Mouse (Mus musculus): ENCODE measurements around the gene Defb36. TPM values are rescaled to one million over a fixed set of nuclear protein-coding genes. Genes with fewer than 3 reads are reported as not detected.

Defb36 gene
- polyA plus RNA-seq, 1 experiment from 2014 or later, result not detected

DNA sequence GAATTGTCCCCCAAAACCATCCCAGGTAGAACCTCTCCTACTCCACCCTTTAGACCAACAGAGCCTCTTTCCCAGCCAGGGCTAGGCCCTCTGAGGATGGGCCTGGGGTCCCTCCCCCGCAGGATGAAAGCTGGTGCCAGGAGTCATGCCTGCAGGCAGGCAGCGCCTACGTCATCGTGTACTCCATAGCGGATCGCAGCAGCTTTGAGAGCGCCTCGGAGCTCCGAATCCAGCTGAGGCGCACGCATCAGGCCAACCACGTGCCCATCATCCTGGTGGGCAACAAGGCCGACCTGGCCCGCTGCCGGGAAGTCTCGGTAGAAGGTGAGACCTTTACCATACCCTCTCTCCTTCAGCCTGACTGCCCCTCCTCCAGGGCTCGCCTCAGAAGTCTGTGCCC, 29.2 kb downstream of the Defb36 start:
- Histone ChIP-seq H3K27me3 (ENCODE audit: control insufficient read depth, insufficient read depth, low read length) (peaks cover under 1% of the 10 kb centered on the region), H3K4me3 (ENCODE audit: control insufficient read depth in 1 of 2, insufficient read depth in 1 of 2, low read depth in 1 of 2, low read length in 2 of 2) (peak overlapping the region; percentile 8 to 21; a peak in 2 of 4 replicates), H3K4me2 (ENCODE audit: low read length) (peak overlapping the region; percentile 61), H3K27ac (replicated peaks in 1 of 2; ENCODE audit: control insufficient read depth in 1 of 2, insufficient read depth in 1 of 2, low read depth in 2 of 2, low read length in 2 of 2) (peak overlapping the region; percentile 48 to 50), H3K36me3 (ENCODE audit: control insufficient read depth, insufficient read depth, low read length) (0 out of 2 replicates have a peak, but pooled peaks cover 4% of the 10 kb centered on the region), H3K9ac (ENCODE audit: low read length) (peak overlapping the region; percentile 58), H3K9me3 (ENCODE audit: control insufficient read depth, low read length) (no peaks in the 10 kb centered on the region), H3K4me1 (ENCODE audit: control insufficient read depth in 2 of 2, insufficient read depth in 2 of 2, low read length in 2 of 2) (peaks cover 25 to 31% of the 10 kb centered on the region in 2 experiments)
- peak; percentile 2; the same call in 1 of the 2 replicates for ATAC-seq (ENCODE audit: insufficient number of reproducible peaks, insufficient read depth, low FRiP score, low read depth)
- WGBS, result 19% methylated on average over 17 of the region's 17 CpGs

DNA sequence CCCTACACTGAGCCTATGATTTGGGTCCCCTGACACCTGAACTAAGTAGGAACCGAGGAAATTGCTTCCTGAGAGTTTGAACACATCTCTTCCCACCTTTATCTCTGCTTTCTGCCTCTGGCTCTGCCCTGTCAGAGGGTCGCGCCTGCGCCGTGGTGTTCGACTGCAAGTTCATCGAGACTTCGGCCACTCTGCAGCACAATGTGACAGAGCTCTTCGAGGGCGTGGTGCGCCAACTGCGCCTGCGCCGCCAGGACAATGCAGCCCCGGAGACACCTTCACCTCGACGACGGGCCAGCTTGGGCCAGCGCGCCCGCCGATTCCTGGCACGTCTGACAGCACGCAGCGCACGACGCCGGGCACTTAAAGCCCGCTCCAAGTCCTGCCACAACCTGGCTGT, 30.2 kb downstream of the Defb36 start:
- Histone ChIP-seq H3K27me3 (ENCODE audit: control insufficient read depth, insufficient read depth, low read length) (no peaks in the 10 kb centered on the region), H3K36me3 (ENCODE audit: control insufficient read depth, insufficient read depth, low read length) (0 out of 2 replicates have a peak, but pooled peaks cover 4% of the 10 kb centered on the region), H3K27ac (replicated peaks in 1 of 2; ENCODE audit: control insufficient read depth in 1 of 2, insufficient read depth in 1 of 2, low read depth in 2 of 2, low read length in 2 of 2) (peak overlapping the region in 1 of 2 experiments; percentile 87; a peak in 1 of 4 replicates), H3K4me2 (ENCODE audit: low read length) (no peak overlapping the region), H3K4me1 (ENCODE audit: control insufficient read depth in 2 of 2, insufficient read depth in 2 of 2, low read length in 2 of 2) (peaks cover 28 to 37% of the 10 kb centered on the region in 2 experiments), H3K4me3 (ENCODE audit: control insufficient read depth in 1 of 2, insufficient read depth in 1 of 2, low read depth in 1 of 2, low read length in 2 of 2) (no peak overlapping the region), H3K9me3 (ENCODE audit: control insufficient read depth, low read length) (no peaks in the 10 kb centered on the region), H3K9ac (ENCODE audit: low read length) (no peak overlapping the region)
- WGBS, result 55% methylated on average over 29 of the region's 29 CpGs
- ATAC-seq (ENCODE audit: insufficient number of reproducible peaks, insufficient read depth, low FRiP score, low read depth), result no peak

DNA sequence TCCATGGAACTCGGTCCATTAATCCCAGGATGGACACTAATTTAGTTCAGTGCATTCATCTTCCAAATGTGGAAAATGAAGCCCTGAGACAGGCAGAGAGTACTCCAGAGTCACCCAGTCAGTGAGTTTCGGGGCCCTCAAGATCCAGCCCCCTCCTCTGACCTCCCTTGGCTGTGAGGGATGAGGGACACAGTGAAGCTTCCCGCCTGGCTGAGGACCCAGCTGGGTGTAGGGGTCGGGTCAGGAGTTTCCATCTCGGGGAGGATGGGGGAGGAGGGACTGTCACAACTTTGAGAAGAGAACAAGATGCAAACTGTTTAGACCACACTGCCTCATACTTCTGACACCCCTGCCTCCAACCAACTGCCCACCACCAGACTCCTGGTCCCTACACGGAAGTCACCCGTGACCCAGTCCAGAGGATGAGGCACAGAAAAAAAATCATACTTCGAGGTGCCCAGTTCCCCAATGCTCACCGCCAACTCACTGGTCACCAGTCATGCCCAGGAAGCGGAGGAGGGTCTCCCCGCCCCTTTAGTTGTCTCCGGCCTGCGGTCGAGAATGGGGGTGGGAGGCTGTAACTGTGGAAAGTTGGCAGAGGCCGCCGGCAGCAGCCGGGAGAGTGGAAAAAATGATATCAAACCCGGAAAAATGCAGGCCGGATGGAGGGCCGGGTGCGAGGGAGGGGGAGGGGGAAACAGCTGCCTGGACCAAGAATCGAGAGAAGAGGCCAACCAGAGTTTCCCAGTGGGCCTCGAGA, 32.3 kb downstream of the Defb36 start:
- H3K36me3 ChIP-seq (ENCODE audit: control insufficient read depth, insufficient read depth, low read length), result 0 out of 2 replicates have a peak, but pooled peaks cover under 1% of the 10 kb centered on the region
- peak; percentile 62 for ATAC-seq (ENCODE audit: insufficient number of reproducible peaks, insufficient read depth, low FRiP score, low read depth)
- peak overlapping the region; percentile 87 to 93 for H3K27ac ChIP-seq (replicated peaks in 1 of 2; ENCODE audit: control insufficient read depth in 1 of 2, insufficient read depth in 1 of 2, low read depth in 2 of 2, low read length in 2 of 2)
- no peak overlapping the region for H3K4me3 ChIP-seq (ENCODE audit: control insufficient read depth in 1 of 2, insufficient read depth in 1 of 2, low read depth in 1 of 2, low read length in 2 of 2)
- no peak overlapping the region for H3K9ac ChIP-seq (ENCODE audit: low read length)
- 49% methylated on average over 23 of the region's 23 CpGs for WGBS
- H3K4me1 ChIP-seq (ENCODE audit: control insufficient read depth in 2 of 2, insufficient read depth in 2 of 2, low read length in 2 of 2), result peaks cover 35 to 37% of the 10 kb centered on the region in 2 experiments
- H3K4me2 ChIP-seq (ENCODE audit: low read length), result peak overlapping the region; percentile 19; the same call in 1 of the 2 replicates
- H3K27me3 ChIP-seq (ENCODE audit: control insufficient read depth, insufficient read depth, low read length), result no peaks in the 10 kb centered on the region
- H3K9me3 ChIP-seq (ENCODE audit: control insufficient read depth, low read length), result no peaks in the 10 kb centered on the region

DNA sequence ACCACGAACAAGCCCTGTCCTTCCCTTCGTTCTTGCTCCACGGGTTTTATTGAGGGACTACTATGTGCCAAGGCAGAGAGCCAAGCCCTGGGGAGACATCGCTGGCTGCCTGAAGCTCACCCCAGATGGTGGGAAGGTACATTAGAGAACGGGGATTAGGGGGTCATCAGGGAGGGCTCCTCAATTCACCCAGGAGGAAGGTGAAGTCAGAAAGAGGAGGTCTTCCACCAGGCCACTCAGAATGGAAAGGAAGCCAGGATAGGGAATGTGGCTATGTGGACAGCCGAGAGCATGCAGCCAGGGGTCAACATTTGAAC, 32.8 kb downstream of the Defb36 start:
- H3K36me3 ChIP-seq (ENCODE audit: control insufficient read depth, insufficient read depth, low read length), result no peaks in the 10 kb centered on the region
- no peak overlapping the region for H3K4me2 ChIP-seq (ENCODE audit: low read length)
- peaks cover 35 to 37% of the 10 kb centered on the region in 2 experiments for H3K4me1 ChIP-seq (ENCODE audit: control insufficient read depth in 2 of 2, insufficient read depth in 2 of 2, low read length in 2 of 2)
- peak overlapping the region; percentile 87 to 91 for H3K27ac ChIP-seq (replicated peaks in 1 of 2; ENCODE audit: control insufficient read depth in 1 of 2, insufficient read depth in 1 of 2, low read depth in 2 of 2, low read length in 2 of 2)
- WGBS, result 68% methylated on average over 6 of the region's 6 CpGs
- no peak for ATAC-seq (ENCODE audit: insufficient number of reproducible peaks, insufficient read depth, low FRiP score, low read depth)
- H3K9ac ChIP-seq (ENCODE audit: low read length), result no peak overlapping the region
- no peak overlapping the region for H3K4me3 ChIP-seq (ENCODE audit: control insufficient read depth in 1 of 2, insufficient read depth in 1 of 2, low read depth in 1 of 2, low read length in 2 of 2)
- no peaks in the 10 kb centered on the region for H3K9me3 ChIP-seq (ENCODE audit: control insufficient read depth, low read length)
- no peaks in the 10 kb centered on the region for H3K27me3 ChIP-seq (ENCODE audit: control insufficient read depth, insufficient read depth, low read length)

DNA sequence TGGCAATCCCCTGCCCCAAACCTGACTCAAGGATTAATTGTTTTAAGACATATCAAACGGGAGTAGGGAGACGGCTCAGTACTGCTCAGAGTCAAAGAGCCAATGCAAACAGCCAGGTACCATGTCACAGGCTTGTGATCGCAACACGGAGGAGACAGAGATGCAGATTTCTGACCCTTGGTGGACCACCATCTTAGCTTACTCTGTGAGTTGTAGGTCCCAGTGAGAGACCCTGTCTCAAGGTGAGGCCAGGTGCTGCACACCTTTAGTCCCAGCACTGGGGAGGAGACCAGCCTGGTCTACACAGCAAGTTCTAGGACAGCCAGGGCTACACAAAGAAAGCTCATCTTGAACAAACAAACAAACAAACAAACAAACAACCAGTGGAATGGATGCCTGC, 33.3 kb downstream of the Defb36 start:
- no peak for ATAC-seq (ENCODE audit: insufficient number of reproducible peaks, insufficient read depth, low FRiP score, low read depth)
- WGBS, result 85% methylated on average over 4 of the region's 4 CpGs
- Histone ChIP-seq H3K9ac (ENCODE audit: low read length) (no peak overlapping the region), H3K36me3 (ENCODE audit: control insufficient read depth, insufficient read depth, low read length) (no peaks in the 10 kb centered on the region), H3K4me3 (ENCODE audit: control insufficient read depth in 1 of 2, insufficient read depth in 1 of 2, low read depth in 1 of 2, low read length in 2 of 2) (no peak overlapping the region), H3K27ac (replicated peaks in 1 of 2; ENCODE audit: control insufficient read depth in 1 of 2, insufficient read depth in 1 of 2, low read depth in 2 of 2, low read length in 2 of 2) (peak overlapping the region; percentile 87 to 91), H3K9me3 (ENCODE audit: control insufficient read depth, low read length) (no peaks in the 10 kb centered on the region), H3K27me3 (ENCODE audit: control insufficient read depth, insufficient read depth, low read length) (no peaks in the 10 kb centered on the region), H3K4me1 (ENCODE audit: control insufficient read depth in 2 of 2, insufficient read depth in 2 of 2, low read length in 2 of 2) (peaks cover 32 to 37% of the 10 kb centered on the region in 2 experiments), H3K4me2 (ENCODE audit: low read length) (no peak overlapping the region)

DNA sequence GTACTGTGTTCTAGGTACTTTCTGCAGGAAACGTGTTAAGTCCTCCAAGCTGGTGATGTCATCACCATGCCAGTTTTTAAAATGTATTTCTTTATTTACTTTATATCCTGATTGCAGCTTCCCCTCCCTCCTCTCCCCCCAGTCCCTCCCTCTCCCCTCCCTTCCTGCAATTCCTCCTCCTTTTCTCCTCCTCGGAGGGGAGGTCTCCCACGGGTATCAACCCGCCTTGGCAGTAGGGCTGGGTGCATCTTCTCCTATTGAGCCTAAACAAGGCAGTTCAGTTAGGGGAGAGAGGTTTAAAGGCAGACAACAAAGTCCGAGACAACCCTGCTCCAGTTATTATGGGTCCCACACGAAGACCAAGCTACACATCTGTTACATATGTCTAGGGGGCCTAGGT, 34.7 kb downstream of the Defb36 start:
- H3K4me1 ChIP-seq (ENCODE audit: control insufficient read depth in 2 of 2, insufficient read depth in 2 of 2, low read length in 2 of 2), result peaks cover 22 to 26% of the 10 kb centered on the region in 2 experiments
- no peak overlapping the region for H3K9ac ChIP-seq (ENCODE audit: low read length)
- H3K4me3 ChIP-seq (ENCODE audit: control insufficient read depth in 1 of 2, insufficient read depth in 1 of 2, low read depth in 1 of 2, low read length in 2 of 2), result no peak overlapping the region
- no peaks in the 10 kb centered on the region for H3K27me3 ChIP-seq (ENCODE audit: control insufficient read depth, insufficient read depth, low read length)
- H3K9me3 ChIP-seq (ENCODE audit: control insufficient read depth, low read length), result no peaks in the 10 kb centered on the region
- 60% methylated on average over 6 of the region's 6 CpGs for WGBS
- no peak overlapping the region for H3K4me2 ChIP-seq (ENCODE audit: low read length)
- no peaks in the 10 kb centered on the region for H3K36me3 ChIP-seq (ENCODE audit: control insufficient read depth, insufficient read depth, low read length)
- ATAC-seq (ENCODE audit: insufficient number of reproducible peaks, insufficient read depth, low FRiP score, low read depth), result no peak
- peak overlapping the region; percentile 67 to 87 for H3K27ac ChIP-seq (replicated peaks in 1 of 2; ENCODE audit: control insufficient read depth in 1 of 2, insufficient read depth in 1 of 2, low read depth in 2 of 2, low read length in 2 of 2)

DNA sequence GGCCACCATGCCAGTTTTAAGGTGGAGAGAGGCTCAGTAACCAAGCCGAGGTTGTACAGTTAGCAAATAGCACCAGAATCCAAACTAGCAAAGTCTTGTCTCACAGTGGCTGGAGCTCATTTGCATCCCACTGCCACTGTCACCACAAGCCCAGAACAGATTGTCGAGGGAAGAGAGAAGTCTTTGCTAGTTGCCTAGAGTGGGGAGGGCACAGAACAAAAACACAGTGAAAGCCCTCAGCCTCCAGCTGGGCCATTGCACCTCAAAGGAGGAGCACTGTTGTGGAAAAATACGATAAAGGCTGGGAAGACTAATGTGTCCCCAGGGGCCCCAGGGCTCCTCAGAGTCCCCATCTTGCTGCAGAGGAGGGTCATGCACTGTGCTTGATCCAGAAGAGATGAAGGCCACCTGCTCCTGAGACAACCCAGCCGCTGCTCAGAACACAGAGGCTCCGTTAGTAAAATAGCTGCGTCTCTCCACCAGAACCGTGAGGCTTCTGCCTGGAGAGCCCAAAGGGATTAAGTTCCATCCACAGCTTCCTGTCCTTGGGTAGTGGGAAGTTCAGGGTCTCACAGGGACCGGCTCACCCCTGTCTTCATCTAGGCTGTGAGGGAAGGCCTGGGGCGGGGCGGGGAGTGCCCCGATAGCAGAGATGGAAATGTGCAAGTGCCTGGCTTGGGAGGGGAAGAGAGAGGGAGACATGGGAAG, 35.4 kb downstream of the Defb36 start:
- no peaks in the 10 kb centered on the region for H3K27me3 ChIP-seq (ENCODE audit: control insufficient read depth, insufficient read depth, low read length)
- H3K4me2 ChIP-seq (ENCODE audit: low read length), result no peak overlapping the region
- peak overlapping the region; percentile 67 to 87 for H3K27ac ChIP-seq (replicated peaks in 1 of 2; ENCODE audit: control insufficient read depth in 1 of 2, insufficient read depth in 1 of 2, low read depth in 2 of 2, low read length in 2 of 2)
- no peak overlapping the region for H3K9ac ChIP-seq (ENCODE audit: low read length)
- 14% methylated on average over 11 of the region's 11 CpGs for WGBS
- H3K4me3 ChIP-seq (ENCODE audit: control insufficient read depth in 1 of 2, insufficient read depth in 1 of 2, low read depth in 1 of 2, low read length in 2 of 2), result no peak overlapping the region
- H3K9me3 ChIP-seq (ENCODE audit: control insufficient read depth, low read length), result no peaks in the 10 kb centered on the region
- H3K4me1 ChIP-seq (ENCODE audit: control insufficient read depth in 2 of 2, insufficient read depth in 2 of 2, low read length in 2 of 2), result peaks cover 22% of the 10 kb centered on the region in 2 experiments
- no peaks in the 10 kb centered on the region for H3K36me3 ChIP-seq (ENCODE audit: control insufficient read depth, insufficient read depth, low read length)
- ATAC-seq (ENCODE audit: insufficient number of reproducible peaks, insufficient read depth, low FRiP score, low read depth), result peak; percentile 54
